Mouse (Mus musculus) lung, embryonic 16.5 days (tissue): Measurements from ENCODE around the gene Cdk11b. TPM values are rescaled to one million over a fixed set of nuclear protein-coding genes. Genes with fewer than 3 reads are reported as not detected.

Experiments used
- ATAC-seq: fragments of 200-750 bp; cut with Nextera tagmentation; 2 replicates; pipeline ENCODE4 v1.8.0; 2017; ENCODE audit warnings: low read depth, mild to moderate bottlenecking, moderate library complexity
- H3K27ac ChIP-seq: fragments of 300-500 bp; sonication (generic); 2 replicates; pipeline ENCODE4 v1.5.1; 2014; ENCODE audit warnings: mild to moderate bottlenecking, control low read depth, low read length
- H3K27me3 ChIP-seq: fragments of 300-500 bp; sonication (generic); 2 replicates; pipeline ENCODE4 v1.6.1; 2014; ENCODE audit warnings: low read depth, low read length, mixed read lengths; ENCODE audit not compliant: control insufficient read depth, insufficient read depth
- H3K36me3 ChIP-seq: fragments of 300-500 bp; sonication (generic); 2 replicates; pipeline ENCODE4 v1.6.1; 2014; ENCODE audit warnings: low read length; ENCODE audit not compliant: control insufficient read depth, insufficient read depth
- H3K4me1 ChIP-seq: fragments of 300-500 bp; sonication (generic); replicated peaks from 2 replicates; pipeline ENCODE4 v1.6.1; 2014; ENCODE audit warnings: low read length, mixed read lengths; ENCODE audit not compliant: control insufficient read depth, insufficient read depth
- H3K4me2 ChIP-seq: fragments of 300-500 bp; sonication (generic); 2 replicates; pipeline ENCODE4 v1.6.1; 2014; ENCODE audit warnings: low read depth, low read length, control low read depth
- H3K4me3 ChIP-seq: fragments of 300-500 bp; sonication (generic); 2 replicates; pipeline ENCODE4 v1.5.1; 2014; ENCODE audit warnings: mild to moderate bottlenecking, low read length, control low read depth
- H3K9ac ChIP-seq: fragments of 300-500 bp; sonication (generic); 2 replicates; pipeline ENCODE4 v1.6.1; 2014; ENCODE audit warnings: low read length, control low read depth
- H3K9me3 ChIP-seq: fragments of 300-500 bp; sonication (generic); 2 replicates; pipeline ENCODE4 v1.6.1; 2016; ENCODE audit warnings: low read length; ENCODE audit not compliant: control insufficient read depth
- WGBS: fragments of 180-500 bp; shearing (Covaris S2); extraction: QIAGEN DNeasy Blood & Tissue Kit; methylation state at CpG from one replicate; pipeline ENCODE4 v1.1.7; 2014; 5-methylcytosine and 5-hydroxymethylcytosine counted together
- polyA plus RNA-seq: library from polyadenylated mRNA; unstranded; fragments of >200 nt; fragmentation: Nextera tagmentation; extraction: Ambion mirVana; gene quantifications from 2 replicates; pipeline ENCODE4 v1.2.1, GENCODE M21; 2015

The Cdk11b gene
- polyA plus RNA-seq, 1 experiment from 2014 or later = 54.6 TPM

DNA sequence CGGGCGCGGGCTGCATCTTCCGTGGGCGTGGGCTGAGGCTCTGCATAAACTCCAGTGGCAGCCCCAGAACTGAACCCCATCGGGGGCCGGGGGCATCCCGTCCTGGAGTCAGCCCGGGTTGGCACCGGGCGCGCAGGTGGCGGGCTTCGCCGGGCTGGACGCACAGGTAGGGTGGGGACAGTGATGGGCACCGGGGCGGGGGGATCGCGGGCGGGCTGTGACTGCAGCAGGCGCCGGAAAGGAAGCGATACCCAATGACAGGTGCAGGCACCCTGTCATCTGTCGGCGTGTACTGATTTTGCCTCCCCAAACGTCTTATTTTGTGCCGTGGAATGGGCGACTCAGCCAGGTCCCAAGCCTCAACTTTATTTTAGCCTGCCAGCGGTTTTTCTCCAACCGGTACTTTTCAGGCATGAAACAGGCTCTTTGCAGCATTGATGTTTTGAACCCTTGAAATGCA lies 22.6 kb upstream of the Cdk11b start:
- 0 out of 2 replicates have a peak, but pooled peaks cover 5% of the 10 kb centered on the region for H3K4me1 ChIP-seq
- 0 out of 2 replicates have a peak, but pooled peaks cover 3% of the 10 kb centered on the region for H3K36me3 ChIP-seq
- 2% methylated on average over 30 of the region's 31 CpGs for WGBS
- no peak for ATAC-seq
- peak overlapping the region; percentile 99 for H3K27ac ChIP-seq
- H3K4me3 ChIP-seq = peak overlapping the region; percentile 85
- H3K4me2 ChIP-seq = peak overlapping the region; percentile 77
- peak overlapping the region; percentile 94 for H3K9ac ChIP-seq
- H3K27me3 ChIP-seq = no peaks in the 10 kb centered on the region
- no peaks in the 10 kb centered on the region; the same call in 1 of the 2 replicates for H3K9me3 ChIP-seq

DNA sequence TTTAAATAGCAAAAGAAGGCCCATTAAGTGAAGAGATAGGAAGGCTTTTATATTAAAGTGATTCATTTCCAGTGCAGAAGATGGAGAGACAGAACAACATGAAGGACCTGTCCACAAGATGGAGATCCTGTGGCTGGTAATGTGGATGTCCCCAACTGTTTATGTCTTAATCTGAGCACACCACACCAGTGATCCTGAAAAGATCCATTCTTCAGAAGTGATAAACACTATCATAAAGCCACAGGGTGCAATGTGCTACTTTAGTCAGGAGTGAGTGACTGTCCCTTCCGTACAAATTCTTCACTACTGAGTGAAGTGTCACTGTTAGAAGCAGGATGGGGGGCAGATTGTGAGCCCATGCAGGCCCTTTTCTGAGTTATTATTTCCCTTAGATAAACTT lies 21.9 kb upstream of the Cdk11b start:
- H3K27ac ChIP-seq = no peak overlapping the region
- peak overlapping the region; percentile 77 for H3K4me2 ChIP-seq
- no peak overlapping the region; the same call in 1 of the 2 replicates for H3K4me3 ChIP-seq
- 0 out of 2 replicates have a peak, but pooled peaks cover 5% of the 10 kb centered on the region for H3K4me1 ChIP-seq
- WGBS = 79% methylated on average over 1 of the region's 1 CpGs
- no peak for ATAC-seq
- 0 out of 2 replicates have a peak, but pooled peaks cover 3% of the 10 kb centered on the region for H3K36me3 ChIP-seq
- H3K9me3 ChIP-seq = no peaks in the 10 kb centered on the region; the same call in 1 of the 2 replicates
- H3K27me3 ChIP-seq = no peaks in the 10 kb centered on the region
- no peak overlapping the region for H3K9ac ChIP-seq

DNA sequence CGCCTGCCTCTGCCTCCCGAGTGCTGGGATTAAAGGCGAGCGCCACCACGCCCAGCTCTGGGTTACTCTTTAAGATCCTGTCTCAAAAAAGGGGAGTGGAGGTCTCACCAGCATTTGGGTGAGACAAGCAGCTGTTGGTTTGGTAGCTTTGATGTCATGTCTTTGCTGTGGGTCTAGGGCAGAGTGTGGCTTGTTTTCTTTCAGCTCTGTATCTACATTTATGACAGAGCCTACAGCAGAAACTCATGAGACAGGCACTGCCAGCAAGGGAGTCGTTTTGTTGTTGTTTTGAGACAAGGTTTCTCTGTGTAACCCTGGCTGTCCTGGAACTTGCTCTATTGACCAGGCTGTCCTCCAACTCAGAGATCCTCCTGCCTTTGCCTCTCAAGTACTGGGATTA lies 20.9 kb upstream of the Cdk11b start:
- Histone ChIP-seq H3K27me3 (no peaks in the 10 kb centered on the region), H3K27ac (no peak overlapping the region), H3K36me3 (0 out of 2 replicates have a peak, but pooled peaks cover 3% of the 10 kb centered on the region), H3K9me3 (no peaks in the 10 kb centered on the region), H3K4me2 (no peak overlapping the region), H3K4me1 (0 out of 2 replicates have a peak, but pooled peaks cover 5% of the 10 kb centered on the region), H3K9ac (no peak overlapping the region), H3K4me3 (no peak overlapping the region)
- WGBS = 86% methylated on average over 6 of the region's 6 CpGs
- no peak for ATAC-seq

DNA sequence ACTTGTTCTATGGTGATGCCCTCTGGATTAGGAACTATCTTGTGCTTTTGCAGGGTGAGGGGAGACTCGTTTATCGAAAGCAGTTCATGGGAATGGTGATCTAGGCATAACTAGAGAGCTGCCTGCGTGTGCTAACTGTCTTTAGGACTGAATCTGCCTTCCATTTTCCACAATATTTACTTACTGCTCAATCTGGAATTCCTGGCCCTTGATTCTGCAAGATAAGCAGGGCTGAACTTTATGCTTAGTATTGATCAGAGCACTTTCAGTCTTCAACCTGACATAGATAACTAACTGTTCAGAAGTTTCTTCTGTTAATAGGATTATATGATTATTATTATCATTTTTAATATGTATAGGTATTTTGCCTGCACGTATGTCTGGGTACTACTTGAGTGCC lies 19.5 kb upstream of the Cdk11b start:
- Histone ChIP-seq H3K27ac (no peak overlapping the region), H3K4me2 (no peak overlapping the region), H3K9me3 (no peaks in the 10 kb centered on the region), H3K4me1 (0 out of 2 replicates have a peak, but pooled peaks cover 5% of the 10 kb centered on the region), H3K27me3 (no peaks in the 10 kb centered on the region), H3K9ac (no peak overlapping the region), H3K36me3 (peaks cover 4% of the 10 kb centered on the region; the same call in 1 of the 2 replicates), H3K4me3 (no peak overlapping the region)
- no peak for ATAC-seq
- WGBS = 87% methylated on average over 4 of the region's 4 CpGs

DNA sequence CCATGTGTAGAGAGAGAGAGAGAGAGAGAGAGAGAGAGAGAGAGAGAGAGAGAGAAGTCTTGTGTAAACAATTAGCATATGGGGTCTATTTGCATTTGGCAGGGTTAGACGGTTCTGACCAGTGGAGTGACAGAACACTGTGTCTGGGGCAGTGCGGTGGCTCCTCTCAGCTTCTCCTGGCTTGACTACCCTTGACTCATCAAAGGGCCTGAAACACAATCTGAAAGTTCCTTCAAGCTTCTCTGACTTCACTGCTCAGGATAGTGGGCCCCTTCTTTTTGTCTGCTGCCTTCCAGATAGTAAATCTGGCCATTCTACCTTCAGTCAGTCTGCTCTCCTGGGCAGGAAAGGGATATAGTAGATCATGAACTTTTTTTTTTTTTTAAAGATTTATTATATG lies 17.8 kb upstream of the Cdk11b start:
- Histone ChIP-seq H3K36me3 (peaks cover 10% of the 10 kb centered on the region), H3K4me3 (no peak overlapping the region), H3K9ac (no peak overlapping the region), H3K4me1 (0 out of 2 replicates have a peak, but pooled peaks cover 3% of the 10 kb centered on the region), H3K4me2 (no peak overlapping the region), H3K27me3 (no peaks in the 10 kb centered on the region), H3K27ac (no peak overlapping the region), H3K9me3 (no peaks in the 10 kb centered on the region)
- WGBS = 57% methylated on average over 2 of the region's 2 CpGs
- ATAC-seq = no peak

DNA sequence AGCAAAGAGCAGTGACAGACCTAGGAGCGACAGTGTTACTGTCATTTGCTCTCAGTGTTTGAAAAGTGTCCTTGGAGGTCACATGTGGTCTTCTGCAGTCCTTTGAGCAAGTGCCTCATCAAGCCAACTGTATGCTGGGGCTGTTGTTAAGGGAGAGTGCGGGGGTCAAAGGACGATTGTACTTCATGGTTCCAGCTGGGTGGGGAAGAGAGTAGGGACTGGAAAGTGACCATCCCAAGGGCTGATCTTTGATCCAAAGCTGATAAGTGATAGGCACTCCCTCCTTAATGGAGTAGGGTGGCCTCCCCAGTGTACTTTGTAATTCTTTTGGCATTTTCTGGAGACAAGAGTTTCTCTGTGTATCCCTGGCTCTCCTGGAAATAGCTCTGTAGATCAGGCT lies 12.8 kb upstream of the Cdk11b start:
- Histone ChIP-seq H3K9ac (no peak overlapping the region), H3K4me3 (no peak overlapping the region), H3K27ac (no peak overlapping the region), H3K27me3 (no peaks in the 10 kb centered on the region), H3K36me3 (peaks cover 36% of the 10 kb centered on the region), H3K4me2 (no peak overlapping the region), H3K4me1 (no peaks in the 10 kb centered on the region), H3K9me3 (no peaks in the 10 kb centered on the region)
- WGBS = 95% methylated on average over 3 of the region's 3 CpGs
- ATAC-seq = no peak

DNA sequence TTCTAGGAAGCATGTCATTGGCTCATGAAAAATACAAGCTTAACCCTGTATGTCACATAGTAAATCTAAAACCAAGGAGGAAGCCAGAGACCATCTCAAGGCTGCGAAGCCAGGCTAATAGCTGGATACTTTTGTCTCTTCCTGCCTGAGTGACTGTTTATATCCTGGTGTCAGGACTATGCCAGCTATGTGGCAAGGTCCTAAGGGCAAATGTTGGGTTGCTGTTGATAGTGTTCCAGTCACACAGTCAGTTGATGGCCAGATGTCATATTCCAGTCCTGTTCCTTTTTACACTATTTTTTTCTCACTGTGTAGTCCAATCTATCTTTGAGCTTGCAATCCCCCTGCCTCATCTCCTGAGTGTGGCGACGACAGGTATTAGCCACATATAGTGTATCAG lies 11.4 kb upstream of the Cdk11b start:
- Histone ChIP-seq H3K4me3 (no peak overlapping the region), H3K4me2 (no peak overlapping the region), H3K9ac (no peak overlapping the region), H3K9me3 (no peaks in the 10 kb centered on the region), H3K27me3 (no peaks in the 10 kb centered on the region), H3K36me3 (peaks cover 41% of the 10 kb centered on the region), H3K4me1 (no peaks in the 10 kb centered on the region), H3K27ac (no peak overlapping the region)
- 96% methylated on average over 3 of the region's 3 CpGs for WGBS
- no peak for ATAC-seq

DNA sequence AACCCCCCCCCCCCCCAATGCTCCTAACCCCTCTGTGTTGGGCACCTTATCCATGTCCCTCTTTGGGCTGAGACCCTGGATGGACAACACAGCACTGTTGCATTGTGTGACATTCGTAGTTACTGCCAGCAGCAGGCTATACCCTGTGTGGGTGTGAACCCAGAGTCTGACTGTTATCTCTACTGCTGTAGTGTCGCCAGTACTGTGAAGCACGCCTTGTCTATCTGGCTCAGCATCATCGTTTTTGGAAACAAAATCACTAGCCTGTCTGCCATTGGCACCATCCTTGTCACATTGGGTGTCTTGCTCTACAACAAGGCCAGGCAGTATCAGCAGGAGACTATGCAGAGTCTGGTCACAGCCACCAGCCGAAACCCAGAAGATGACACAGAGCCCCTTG lies 6.3 kb upstream of the Cdk11b start:
- H3K27ac ChIP-seq = no peak overlapping the region
- peaks cover 32% of the 10 kb centered on the region for H3K36me3 ChIP-seq
- H3K4me1 ChIP-seq = no peaks in the 10 kb centered on the region
- no peaks in the 10 kb centered on the region for H3K9me3 ChIP-seq
- WGBS = 90% methylated on average over 5 of the region's 5 CpGs
- no peaks in the 10 kb centered on the region for H3K27me3 ChIP-seq
- no peak overlapping the region for H3K9ac ChIP-seq
- no peak overlapping the region for H3K4me3 ChIP-seq
- ATAC-seq = no peak
- no peak overlapping the region for H3K4me2 ChIP-seq

DNA sequence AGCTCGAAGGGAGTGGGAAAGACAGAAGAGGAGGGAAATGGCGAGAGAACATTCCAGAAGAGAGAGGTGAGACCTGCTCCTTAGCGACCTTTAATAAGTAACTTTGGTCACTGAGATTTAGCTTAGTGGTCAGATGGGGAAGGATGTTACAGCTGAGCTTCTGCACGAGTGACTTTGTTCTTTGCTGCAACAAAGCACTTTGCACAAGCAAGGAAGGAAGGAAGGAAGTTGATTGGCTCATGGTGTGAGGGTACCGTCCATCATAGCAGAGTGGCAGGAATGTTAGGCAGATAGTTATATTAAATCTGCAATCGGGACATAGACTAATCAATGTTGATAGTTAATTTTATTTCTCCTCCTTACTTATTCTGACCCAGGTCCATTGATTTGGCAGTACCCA lies 5.6 kb downstream of the Cdk11b start:
- WGBS = 74% methylated on average over 6 of the region's 6 CpGs
- ATAC-seq = no peak
- Histone ChIP-seq H3K4me3 (no peak overlapping the region), H3K9ac (no peak overlapping the region), H3K36me3 (peaks cover 45% of the 10 kb centered on the region), H3K27ac (no peak overlapping the region), H3K9me3 (no peaks in the 10 kb centered on the region), H3K4me2 (no peak overlapping the region), H3K4me1 (peaks cover 2% of the 10 kb centered on the region), H3K27me3 (no peaks in the 10 kb centered on the region)
